Mouse (Mus musculus) left cerebral cortex, adult 8-10 months (tissue): ENCODE results near the gene Fgd6. TPM values are rescaled to one million over a fixed set of nuclear protein-coding genes. Genes with fewer than 3 reads are reported as not detected.
A peak's percentile ranks its signal among the peaks of the same experiment; 100 is the strongest.

Experiments used
- DNase-seq, 2 experiments: peaks; one replicate each; pipeline ENCODE4 v3.0.0; 2022; ENCODE audit warnings: low spot score in 2 of 2
- total RNA-seq, 4 experiments: library from RNA; stranded (reverse); gene quantifications; 2 replicates each; pipeline ENCODE4 v1.2.4; 2022

The Fgd6 gene
- total RNA-seq, 4 experiments from 2014 or later, result 9.3 to 11.6 (median 10.5) TPM

- DNase-seq, result no peak
These were observed 8.1 kb downstream of the Fgd6 start for GRCm38 (mm10) chr10:94043908-94044307.

GRCm38 (mm10) chr10:94045301-94045700 is 9.5 kb downstream of the Fgd6 start:
- no peak for DNase-seq

GRCm38 (mm10) chr10:94047024-94047423 is 11.2 kb downstream of the Fgd6 start:
- no peak for DNase-seq

- DNase-seq, result no peak
These were observed 12.2 kb downstream of the Fgd6 start for GRCm38 (mm10) chr10:94047845-94048559.

GRCm38 (mm10) chr10:94049121-94049520 is 13.3 kb downstream of the Fgd6 start:
- no peak for DNase-seq

- no peak for DNase-seq
These were observed 14.9 kb downstream of the Fgd6 start for GRCm38 (mm10) chr10:94050736-94051135.

GRCm38 (mm10) chr10:94056487-94056886 is 20.7 kb downstream of the Fgd6 start:
- DNase-seq, result no peak

- DNase-seq, result no peak
These were observed 23.8 kb downstream of the Fgd6 start for GRCm38 (mm10) chr10:94059618-94060055.

GRCm38 (mm10) chr10:94060190-94060589 is 24.4 kb downstream of the Fgd6 start:
- no peak for DNase-seq

GRCm38 (mm10) chr10:94062357-94062756 is 26.6 kb downstream of the Fgd6 start:
- DNase-seq, result no peak

GRCm38 (mm10) chr10:94066896-94067295 is 31.1 kb downstream of the Fgd6 start:
- DNase-seq, result no peak

- peak in 1 of 2 experiments; percentile 12 for DNase-seq
These were observed 32.9 kb downstream of the Fgd6 start for GRCm38 (mm10) chr10:94068701-94069100.

- no peak for DNase-seq
These were observed 35.8 kb downstream of the Fgd6 start for GRCm38 (mm10) chr10:94071641-94072040.

- DNase-seq, result no peak
These were observed 36.6 kb downstream of the Fgd6 start for GRCm38 (mm10) chr10:94072261-94072915.

- DNase-seq, result no peak
These were observed 37.2 kb downstream of the Fgd6 start for GRCm38 (mm10) chr10:94072916-94073465.

- DNase-seq, result no peak
These were observed 41.4 kb downstream of the Fgd6 start for GRCm38 (mm10) chr10:94076966-94077825.

GRCm38 (mm10) chr10:94080740-94081139 is 44.9 kb downstream of the Fgd6 start:
- DNase-seq, result no peak

GRCm38 (mm10) chr10:94082040-94082734 is 46.4 kb downstream of the Fgd6 start:
- no peak for DNase-seq

GRCm38 (mm10) chr10:94086315-94086714 is 50.5 kb downstream of the Fgd6 start:
- peak in 1 of 2 experiments; percentile 25 for DNase-seq

GRCm38 (mm10) chr10:94087367-94088077 is 51.7 kb downstream of the Fgd6 start:
- DNase-seq, result peak in 1 of 2 experiments; percentile 19
